Mouse (Mus musculus) frontal cortex, postnatal 25 days (tissue): ENCODE results near the gene Smap1.

Experiments used
- DNase-seq, 2 experiments: peaks; one replicate each; pipeline ENCODE4 v3.0.0; 2022; ENCODE audit warnings: low spot score in 2 of 2

The Smap1 gene

DNA sequence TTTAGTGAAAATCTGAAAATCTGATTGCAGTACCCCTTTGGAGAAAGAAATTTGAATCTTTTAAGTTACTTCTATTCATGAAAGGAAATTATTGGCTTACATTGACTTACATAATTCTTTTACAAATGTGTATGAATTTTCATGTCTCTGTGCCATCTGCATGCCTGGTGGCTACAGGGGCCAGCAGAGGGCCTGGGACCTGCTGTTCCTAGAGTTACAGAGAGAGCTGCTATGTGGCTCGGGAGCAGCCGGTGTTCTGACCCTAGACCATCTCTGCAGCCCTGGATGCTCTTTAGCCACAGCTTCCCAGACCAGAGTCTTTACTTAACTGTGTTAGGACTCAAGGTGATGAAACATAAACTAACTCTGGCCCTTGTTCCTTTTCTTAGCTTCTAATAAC is 1.8 kb downstream of the Smap1 start:
- DNase-seq: no peak

DNA sequence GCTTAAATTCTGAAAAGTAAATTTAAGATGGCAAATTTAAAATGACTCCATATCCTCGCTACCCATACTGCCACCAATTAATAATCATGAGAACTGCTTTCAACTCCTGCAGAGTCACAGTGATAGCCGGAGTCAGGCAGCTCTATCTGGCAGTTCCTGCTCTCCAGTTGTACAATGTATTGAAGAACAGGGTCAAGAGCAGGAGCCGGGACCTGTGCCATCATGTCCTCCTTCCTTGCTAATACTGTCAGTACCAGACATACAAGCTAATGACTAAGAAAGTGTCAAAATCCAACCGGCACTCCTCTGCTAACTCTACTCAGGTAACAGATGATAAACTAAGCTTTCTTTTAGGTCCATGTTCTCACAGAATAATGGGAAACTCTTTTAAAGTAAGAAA is 3.0 kb downstream of the Smap1 start:
- no peak for DNase-seq

DNA sequence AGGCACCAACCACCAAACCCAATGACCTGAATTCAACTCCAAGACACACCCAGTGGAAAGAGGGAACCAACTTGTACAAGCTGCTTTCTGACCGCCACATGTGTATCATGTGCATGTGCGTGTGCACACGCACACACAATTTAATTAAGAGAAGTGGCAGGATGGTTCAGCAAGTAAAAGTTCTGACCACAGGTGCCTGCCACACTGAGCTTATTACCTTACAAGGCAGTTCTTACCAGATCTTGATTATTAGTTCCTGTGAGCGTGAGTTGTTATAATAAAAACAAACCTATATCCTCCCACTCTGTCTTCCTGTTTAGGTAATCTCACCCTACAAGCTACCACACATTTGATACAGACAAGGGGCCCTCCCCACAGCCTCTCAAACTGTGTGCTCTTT is 6.6 kb downstream of the Smap1 start:
- DNase-seq: no peak

DNA sequence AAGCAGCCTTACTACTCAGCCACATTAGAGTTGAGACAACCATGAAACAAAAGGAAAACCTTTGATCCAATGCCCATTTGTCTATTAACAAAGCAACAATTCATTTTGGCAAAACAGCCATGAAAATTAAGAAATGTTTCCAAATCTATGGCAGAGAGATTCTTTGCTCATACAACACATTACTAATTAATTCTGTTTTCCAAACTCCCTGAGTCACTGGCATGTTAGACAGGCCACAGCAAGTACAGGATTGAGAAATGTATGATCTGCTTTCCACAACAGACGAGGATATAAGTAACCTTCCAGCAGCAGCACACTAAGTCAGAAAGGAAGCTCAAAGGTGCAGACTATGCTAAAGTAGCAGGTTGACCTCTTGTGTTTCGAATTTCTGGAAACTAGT is 9.1 kb downstream of the Smap1 start:
- no peak for DNase-seq

DNA sequence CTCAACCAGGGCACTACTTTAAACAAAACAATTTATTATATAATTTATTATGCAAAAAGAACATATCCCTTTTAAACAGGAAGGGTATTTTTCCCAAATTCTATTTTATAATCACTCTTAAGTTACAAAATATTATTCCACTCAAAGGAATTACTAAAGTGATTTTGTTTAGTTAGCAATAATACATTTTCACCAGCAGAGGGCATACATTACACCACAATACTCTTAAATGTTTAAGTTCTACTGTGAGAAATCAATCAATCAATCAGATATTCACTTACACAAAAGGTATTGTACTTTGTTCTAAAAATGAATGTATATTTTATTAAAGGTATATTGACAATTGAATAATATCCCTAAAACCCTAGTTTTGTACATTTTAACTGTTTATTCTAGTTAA is 16.0 kb downstream of the Smap1 start:
- no peak for DNase-seq

DNA sequence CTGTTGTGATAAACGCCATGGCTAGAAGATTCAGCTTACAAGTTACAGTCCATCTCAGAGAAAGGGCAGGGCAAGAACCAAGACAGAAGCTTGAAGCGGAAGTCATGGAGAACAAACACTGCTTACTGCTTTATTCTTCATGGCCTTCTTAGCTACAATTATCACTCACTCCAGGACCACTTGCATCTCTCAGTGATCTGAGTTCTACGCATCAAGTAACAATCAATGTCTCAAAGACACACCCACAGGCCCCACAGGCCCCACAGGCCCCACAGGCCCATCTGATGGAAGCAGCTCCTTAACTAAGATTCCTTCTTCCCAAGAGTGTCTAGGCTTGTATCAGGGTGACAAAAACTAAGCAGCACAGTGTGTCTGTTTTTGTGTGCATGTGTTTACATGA is 18.8 kb downstream of the Smap1 start:
- DNase-seq: no peak

DNA sequence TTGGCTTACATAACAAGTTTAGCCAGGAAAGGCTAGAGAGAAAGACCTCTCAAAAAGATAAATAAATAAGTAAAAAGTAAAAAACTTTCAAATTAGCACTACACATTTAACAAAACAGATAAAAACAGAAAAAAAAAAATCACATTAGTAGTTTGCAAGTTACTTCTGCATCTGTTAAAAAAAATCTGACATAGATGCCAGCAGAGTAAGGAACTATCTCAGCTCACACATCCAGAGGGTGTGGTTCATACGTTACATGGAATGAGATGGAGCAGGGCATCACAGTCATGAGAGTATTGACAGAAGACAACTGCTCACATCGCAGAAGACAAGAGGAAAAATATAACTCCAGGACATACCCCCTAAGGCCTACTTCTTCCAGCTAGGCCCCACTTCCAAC is 19.4 kb downstream of the Smap1 start:
- no peak for DNase-seq

DNA sequence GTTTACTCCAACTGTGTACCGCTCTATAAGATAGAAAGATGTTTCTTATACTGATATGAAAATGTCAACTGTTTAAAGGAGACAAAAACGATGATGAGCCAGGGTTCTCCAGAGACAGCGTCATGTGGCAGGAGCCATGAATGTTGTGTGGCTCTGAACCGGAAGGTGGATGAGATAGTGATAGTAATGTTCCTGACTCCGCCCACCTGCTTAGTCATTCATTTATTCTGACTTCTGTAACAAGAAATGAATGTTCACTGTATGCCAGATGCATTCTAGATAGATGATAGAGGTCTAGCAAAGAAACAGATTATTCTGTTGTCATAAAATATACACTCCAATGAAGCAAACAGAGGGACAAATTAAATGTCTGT is 22.5 kb downstream of the Smap1 start:
- DNase-seq: no peak

DNA sequence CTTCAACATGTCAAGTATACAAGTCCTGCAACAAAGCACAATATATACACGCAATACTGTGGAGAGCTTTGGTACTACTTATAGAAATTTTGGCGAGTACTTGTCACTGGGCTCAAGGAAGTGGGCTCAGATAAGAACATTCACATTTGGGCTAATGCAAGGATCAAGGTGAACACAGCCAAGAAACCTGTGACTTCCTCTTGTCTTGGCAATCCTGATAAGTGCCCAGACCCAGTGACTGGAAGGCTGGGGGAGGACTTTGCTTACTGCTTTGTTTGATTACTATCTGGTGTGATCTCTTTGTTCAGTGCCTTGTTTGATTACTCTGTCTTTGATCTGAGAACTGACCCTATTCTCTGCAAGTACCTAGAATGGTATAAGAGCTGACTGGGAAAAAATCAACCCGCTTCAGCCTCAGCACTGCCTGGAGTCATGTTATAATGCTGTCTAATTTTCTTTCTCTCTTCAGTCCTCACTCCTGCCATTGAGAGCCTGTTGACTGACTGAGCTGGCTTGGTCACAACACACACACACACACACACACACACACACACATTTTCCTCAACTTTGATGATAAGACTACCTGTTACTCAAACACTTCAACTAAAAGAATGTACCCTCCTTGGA is 23.0 kb downstream of the Smap1 start:
- DNase-seq: no peak

DNA sequence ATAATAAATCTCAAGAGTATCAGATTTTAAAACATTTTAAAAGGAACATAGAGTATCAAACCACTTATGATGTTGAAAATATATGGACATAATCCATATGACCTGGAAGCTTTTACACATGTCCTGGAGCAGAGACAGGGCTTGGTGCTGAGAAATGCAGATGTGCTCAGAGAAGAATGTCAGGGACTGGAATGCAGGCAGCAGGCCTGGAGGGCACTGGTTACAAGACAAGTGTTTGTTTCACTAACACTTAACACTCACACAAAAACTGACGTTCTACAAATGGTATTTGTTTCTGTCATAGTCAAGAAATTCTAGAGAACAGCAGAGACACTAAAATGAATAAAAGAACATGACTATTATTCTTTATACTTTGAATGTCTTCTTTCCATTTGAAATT is 30.0 kb downstream of the Smap1 start:
- no peak for DNase-seq

DNA sequence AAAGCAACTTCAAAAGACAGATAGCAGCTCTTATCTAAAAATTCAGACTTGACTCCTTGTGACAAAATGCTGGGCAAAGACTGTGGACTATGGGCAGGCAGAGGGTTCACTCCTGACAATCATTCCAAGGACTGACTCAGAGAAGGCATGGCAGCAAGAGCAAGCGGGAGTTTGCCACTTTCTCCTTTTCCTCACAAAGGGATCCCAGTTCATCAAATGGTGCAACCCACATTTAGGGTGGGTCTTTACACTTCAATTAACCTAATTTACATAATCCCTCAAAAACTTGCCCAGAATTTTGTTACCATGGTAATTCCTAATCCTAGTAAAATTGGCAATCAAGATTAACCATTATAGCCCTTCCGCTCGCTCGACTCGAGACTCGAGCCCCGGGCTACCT is 37.2 kb downstream of the Smap1 start:
- DNase-seq: no peak

DNA sequence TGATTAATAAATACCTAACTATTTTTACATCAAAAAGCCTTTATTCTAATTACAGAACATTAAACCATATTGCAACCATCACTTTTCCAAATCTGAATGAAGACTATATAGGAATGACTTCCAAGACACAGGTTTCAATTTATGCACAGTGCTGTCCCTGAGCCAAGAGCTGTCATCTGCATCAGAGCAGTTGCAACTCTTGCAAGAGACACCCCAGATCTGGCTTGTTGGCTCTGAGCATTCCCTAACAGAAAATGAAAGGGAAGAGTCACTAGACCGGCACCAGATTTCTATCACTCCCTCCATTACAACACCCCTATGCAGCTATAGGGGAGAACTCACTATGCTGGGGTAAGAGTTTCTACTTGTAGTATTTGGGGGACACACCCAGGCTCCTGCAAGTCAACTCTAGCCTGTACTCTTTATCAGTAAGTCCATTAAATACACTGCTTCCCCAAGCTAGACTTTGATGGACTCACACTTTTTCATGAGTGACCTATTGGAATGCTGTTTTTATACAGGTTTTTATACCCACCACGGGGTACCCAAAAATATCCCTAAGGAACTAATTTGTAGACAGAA is 37.9 kb downstream of the Smap1 start:
- DNase-seq: no peak

DNA sequence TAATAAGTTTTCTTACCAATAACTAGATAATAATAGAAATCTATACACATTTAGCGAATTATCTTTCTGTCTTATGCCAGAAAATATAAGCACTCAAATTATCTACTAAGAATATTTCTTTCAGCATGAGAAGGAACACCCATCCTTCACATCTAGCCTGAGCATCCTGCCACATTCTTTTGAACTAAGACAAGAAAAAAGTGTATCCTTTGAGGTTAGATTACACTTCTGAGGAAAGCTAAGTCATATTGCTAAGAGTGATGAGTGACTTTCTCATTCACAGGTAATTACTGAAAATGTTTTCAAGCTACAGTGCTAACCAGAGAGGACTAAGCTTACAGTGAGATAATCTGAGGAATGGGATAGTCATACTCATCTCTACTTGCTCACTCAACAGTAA is 39.4 kb downstream of the Smap1 start:
- DNase-seq: no peak

DNA sequence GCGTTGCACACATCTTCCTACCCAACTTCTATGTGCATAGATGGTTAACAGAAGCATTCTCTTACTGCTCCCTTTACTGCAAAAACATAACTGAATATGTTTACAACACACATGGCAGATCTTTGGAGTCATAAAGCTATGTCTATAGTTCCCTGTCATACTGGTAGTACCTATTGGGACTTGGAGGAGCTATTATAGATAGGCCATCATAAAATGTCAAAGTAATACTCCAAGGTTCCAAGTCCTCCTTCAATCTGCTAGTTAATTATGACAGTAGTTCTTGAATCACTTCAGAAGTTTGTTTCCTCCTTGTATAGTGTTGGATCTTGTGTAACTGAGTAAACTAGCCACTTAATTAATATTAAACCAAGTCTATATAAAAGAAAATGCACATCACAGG is 49.9 kb downstream of the Smap1 start:
- DNase-seq: no peak

DNA sequence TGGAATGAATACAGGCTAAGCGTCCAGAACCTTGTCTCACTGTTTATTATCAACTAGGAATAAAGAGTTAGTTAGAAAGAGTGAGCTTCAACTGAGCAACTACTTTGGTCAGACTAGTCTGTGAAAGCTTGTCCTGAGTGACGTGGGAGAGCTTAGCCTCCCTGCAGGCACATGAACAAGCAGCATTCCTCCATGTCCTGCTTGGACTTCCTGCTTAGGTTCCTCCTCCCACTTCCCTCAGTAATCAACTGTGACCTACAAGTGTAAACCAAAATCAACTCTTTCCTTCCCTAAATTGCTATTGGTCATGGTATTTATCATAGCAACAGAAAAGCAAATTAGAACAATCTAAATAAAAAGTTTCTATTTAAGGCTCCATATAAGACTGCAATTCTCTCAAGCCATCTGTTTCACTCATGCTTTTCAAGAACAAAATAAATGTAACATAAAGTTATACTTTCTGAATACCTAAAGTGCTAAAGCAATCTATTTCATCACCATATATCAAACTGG is 54.7 kb downstream of the Smap1 start:
- no peak for DNase-seq

DNA sequence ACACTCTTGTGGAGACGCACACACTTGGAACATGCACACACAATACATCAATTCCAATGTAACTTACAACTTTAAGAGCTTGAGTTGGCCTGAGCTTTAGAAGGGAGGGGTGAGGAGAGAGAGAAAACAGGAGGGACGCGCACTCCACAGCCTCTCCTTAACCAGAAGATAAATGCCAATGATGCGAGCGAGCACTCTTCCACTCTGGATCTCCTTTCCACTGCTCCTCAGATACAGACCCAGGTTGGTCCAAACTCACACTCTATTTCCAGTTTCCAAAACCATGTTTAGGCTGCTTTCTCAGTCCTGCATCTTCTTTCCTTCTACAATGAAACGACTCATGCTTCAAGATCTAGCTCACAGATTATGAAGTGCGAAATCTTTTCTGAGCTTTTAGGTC is 56.6 kb downstream of the Smap1 start:
- DNase-seq: no peak

DNA sequence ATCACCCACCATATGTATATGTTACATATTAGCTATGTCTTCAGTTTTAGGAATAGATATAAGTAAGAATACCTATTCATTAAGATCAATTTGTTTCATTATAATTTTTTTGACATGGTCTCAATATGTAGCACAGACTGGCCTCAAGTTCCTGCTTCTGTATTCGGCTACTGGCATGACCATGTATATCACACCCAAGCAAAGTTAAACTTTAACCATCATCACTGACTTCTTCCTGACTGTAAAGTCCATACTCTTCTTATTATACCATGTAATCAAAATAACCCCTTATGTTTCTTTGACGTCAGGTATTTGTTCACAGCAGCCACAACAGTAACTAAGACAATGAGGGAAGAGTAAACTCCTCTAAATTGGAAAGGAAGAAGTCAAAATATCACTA is 61.2 kb downstream of the Smap1 start:
- DNase-seq: no peak

DNA sequence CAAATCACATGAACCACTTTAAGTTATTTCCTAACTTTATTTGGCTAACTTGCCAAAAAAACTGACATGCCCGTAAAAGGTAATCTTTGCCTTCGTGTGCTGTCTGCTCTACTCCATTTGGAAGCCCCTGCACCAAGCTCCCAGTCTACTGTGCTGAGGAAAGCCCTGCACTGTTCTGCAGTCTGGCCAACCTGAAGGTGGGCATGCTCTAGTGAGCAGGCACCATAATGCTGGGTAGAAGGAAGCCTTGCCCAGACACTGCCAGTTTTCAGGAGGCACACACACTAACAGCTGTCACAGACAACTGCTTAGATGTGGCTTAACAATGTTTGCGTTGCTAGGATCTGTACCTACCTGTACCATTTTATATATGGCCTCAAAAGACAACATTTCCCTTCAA is 66.5 kb downstream of the Smap1 start:
- DNase-seq: no peak

DNA sequence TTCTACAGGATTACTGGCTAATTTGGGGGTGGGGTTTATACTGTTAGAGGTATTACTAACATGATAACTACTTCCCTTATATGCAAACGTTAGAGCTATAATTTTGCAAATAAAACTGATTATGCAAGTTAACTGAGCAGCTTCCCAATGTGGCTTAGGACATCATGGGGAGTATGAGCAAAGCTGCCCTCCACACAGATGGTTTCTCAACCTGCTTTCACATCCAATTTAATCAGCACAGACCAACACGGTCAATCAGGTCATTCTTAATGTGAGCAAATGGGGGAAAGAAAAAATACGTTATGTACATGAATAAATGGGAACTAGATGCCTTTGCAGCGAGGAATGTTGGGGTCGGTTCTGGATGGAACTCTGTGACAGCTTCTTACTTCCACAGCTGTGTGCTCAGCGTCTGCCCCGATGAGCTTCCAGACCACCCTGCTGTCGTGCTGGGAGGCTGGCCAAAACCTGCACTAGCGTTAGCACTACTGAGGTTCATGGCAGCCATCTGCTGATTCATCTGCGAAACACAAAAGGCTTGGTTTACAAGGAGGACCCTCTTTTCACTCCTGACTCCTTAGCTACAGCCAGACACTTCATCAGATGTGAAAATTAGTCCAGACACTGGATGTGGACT is 76.0 kb downstream of the Smap1 start:
- no peak for DNase-seq

DNA sequence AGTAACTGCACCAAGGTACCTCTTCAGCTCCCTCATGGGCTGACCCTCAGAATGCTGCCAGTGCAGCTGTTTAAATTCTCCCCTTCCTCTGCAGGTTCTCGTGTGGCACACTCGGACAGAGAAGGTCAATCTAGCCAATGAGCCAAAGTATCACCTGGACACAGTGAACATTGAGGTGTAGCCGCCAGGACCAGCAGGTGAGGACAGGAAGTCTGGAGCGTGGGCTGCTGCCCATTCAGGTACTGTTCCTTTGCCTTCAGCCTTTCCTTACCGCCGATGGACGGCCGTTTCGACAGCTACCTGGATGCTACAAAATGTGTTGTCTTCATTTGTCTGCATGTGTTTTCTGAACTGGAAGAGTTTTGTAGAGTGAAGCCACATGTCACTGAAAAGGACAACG is 77.1 kb downstream of the Smap1 start:
- no peak for DNase-seq

DNA sequence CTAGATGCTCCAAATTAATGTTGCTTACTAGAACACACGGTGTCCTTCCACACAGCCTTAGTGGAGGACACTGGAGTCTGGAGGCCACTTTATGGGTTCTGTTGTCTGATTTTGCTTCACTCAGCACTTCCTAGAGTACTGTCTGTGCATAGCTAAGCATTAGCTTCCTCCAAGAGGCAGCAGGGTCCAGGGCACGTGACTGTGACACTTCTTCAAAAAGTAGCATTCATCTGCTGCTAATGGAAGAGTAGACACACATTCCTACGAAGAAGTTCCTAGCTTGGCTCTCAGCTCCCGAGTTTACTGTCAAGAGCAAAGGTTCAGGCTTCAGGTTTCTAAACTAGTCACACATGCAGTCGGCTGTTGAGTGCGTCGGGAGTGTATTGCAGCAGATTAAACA is 78.3 kb downstream of the Smap1 start:
- no peak for DNase-seq

DNA sequence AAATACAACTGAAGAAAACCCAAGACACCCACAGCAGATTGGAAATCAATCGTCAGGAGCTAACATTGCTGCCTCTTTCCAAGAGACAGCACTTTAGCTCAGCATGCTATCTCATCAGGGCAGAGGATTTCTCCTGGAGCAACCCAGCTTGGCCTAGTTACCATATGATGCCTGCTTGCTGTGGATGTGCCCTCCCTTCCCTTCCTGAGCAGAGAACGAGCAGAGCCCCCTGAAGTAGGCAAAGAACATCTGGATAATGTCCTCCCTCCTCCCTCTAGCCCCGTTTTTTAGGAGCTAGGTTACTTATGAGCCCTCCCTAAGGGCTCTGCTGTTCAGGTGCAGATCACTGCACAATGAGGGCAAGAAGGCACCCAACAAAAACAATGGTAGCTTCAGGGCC is 79.5 kb downstream of the Smap1 start:
- no peak for DNase-seq

DNA sequence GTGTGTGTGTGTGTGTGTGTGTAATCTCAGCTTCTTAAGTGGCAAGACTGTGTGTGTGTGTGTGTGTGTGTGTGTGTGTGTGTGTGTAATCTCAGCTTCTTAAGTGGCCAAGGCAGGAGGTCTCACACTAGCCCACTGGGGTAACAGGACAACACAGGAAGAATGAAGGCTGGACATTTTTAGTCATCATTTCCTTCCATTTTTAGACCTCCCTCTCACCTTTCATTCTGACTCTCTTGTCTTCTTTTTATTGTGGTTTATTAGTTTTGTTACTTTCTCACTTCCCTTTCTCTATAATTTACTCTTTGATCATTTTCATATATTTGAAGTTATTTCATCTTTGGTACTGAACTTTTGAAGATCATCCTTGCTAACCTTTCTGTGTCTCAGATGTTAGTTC is 81.2 kb downstream of the Smap1 start:
- no peak for DNase-seq

DNA sequence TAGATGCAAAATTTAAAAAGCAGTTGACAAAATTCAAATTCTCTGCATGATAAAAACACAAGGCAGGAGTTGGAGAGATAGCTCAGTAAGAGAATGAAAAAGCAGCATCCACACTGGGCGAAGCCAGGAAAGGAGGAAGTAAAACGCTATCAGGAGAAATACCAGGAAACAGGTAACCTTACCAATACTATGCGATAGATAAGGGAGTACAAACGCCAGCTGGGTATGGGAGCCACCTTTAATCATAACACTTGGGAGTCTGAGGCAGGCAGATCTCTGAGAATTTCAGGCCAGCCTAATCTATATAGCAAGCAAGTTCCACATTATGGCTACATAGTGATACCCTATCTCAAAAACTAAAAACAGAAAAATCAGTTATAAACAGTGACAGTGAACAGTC is 85.5 kb downstream of the Smap1 start:
- DNase-seq: no peak
